Mouse (Mus musculus): ENCODE results near the gene Tnik. TPM values are rescaled to one million over a fixed set of nuclear protein-coding genes. Genes with fewer than 3 reads are reported as not detected.

Tnik gene
- polyA plus RNA-seq, 1 experiment: 0.21 TPM

DNA sequence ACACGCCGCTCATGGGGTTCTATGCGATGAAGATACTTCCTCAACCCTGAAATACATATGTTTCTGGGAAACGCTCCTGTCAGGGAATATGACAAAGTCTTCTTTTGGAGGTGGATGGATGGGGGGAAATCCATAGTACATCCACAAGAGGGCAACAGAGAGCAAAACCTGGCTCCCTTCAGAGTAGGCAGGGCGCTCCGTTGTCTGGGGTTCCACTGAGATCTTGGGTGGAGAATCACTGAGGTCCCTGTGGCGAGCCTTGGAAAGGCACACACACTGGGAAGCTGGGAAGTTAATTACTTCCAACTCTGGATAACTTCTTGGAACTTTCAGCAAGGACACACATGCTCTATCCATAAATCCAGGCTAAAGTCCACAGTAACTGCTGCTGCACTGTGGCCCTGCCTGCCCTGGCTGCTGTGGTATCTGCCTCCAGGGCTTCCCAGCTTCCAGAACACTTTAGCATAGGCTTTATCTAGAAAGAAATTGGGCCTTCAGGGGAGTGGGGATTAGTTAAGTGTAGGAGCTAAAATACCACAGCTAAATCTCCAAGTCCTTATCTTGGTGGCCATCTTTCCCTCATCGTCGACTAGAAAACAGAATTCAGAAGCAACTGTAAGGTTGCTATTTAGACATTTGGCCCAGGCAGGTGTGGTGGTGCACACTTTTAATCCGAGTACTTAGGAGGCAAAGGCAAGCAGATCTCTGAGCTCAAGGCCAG lies 299.8 kb downstream of the Tnik start:
- no peaks in the 10 kb centered on the region for H3K79me2 ChIP-seq (ENCODE audit: control insufficient read depth, insufficient read depth)
- no peak overlapping the region for H3K4me3 ChIP-seq (ENCODE audit: insufficient read depth, poor library complexity, severe bottlenecking)
- no peaks in the 10 kb centered on the region for H3K79me3 ChIP-seq (ENCODE audit: low read depth)
- TF ChIP-seq FOSL1 (IDR thresholded peaks at IDR 0.05; ENCODE audit: insufficient read depth, low read length, poor library complexity, severe bottlenecking): no peak
- TF ChIP-seq MYOD1 (IDR thresholded peaks at IDR 0.05; ENCODE audit: control insufficient read depth, insufficient read length, low read depth): no peak
- TF ChIP-seq MAX (IDR thresholded peaks at IDR 0.05): no peak
- TF ChIP-seq CTCF (IDR thresholded peaks at IDR 0.05; ENCODE audit: control insufficient read depth, insufficient read depth, insufficient read length): no peak
- no peak for TF ChIP-seq CEBPB (IDR thresholded peaks at IDR 0.05; ENCODE audit: low read depth)
- TF ChIP-seq MYOG (IDR thresholded peaks at IDR 0.05; ENCODE audit: control insufficient read depth, extremely low read depth, insufficient read length): no peak
- TF ChIP-seq USF1 (IDR thresholded peaks at IDR 0.05; ENCODE audit: low read depth): no peak
- no peaks in the 10 kb centered on the region for H3K36me3 ChIP-seq (ENCODE audit: control insufficient read depth, insufficient read depth)
- H3ac ChIP-seq (ENCODE audit: control insufficient read depth, insufficient read length, low read depth): no peak overlapping the region
- H3K27me3 ChIP-seq (ENCODE audit: control insufficient read depth, insufficient read depth, insufficient read length): no peaks in the 10 kb centered on the region

DNA sequence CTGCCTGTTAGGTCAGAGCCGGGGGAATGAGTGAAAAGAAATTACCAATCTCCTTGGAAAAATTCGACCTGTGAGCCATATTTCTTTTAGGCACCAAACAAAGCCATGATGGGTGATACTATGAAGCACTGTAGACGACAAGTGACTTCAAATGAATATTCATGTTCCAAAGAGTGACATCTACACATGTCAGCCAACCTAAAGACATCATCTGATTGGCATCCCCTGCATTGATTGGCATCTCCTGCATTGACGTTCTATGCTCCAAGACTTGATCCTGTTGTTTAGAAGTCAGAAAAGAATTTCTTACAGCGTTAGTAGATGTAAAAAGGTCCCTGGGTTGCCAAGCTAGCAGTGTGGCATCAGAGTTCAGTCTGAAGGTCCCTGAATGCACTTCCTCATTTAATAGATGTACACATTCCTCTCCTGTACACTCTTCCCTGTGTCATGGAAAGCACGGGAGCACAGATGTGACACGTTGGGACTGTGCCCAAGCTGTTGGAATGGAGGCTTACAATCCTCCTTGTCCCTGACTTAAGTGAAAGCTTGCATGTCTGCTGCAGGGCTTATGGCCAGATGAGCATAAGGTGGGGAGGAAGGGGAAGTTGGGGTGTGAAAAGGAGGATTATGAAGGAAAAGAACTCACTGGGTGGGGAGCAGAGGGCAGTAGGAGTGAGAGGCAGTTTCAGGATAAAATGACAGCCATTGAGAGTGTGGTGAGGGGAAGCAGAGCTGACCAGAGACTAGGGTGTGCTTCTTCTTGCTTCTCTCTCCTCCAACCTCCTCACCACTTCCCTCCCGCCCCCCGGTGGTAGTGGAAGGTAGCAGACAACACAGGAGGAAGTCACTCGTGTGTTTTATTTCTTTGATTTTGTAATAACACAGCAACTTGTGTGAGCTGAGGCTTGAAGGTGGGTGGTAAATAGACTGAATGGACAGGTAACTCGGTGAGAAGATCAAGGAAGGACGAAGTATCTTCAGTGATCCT lies 301.6 kb downstream of the Tnik start:
- no peak for TF ChIP-seq MYOG (IDR thresholded peaks at IDR 0.05; ENCODE audit: control insufficient read depth, extremely low read depth, insufficient read length)
- no peaks in the 10 kb centered on the region for H3K79me3 ChIP-seq (ENCODE audit: low read depth)
- no peaks in the 10 kb centered on the region for H3K36me3 ChIP-seq (ENCODE audit: control insufficient read depth, insufficient read depth)
- H3K79me2 ChIP-seq (ENCODE audit: control insufficient read depth, insufficient read depth): no peaks in the 10 kb centered on the region
- H3K4me3 ChIP-seq (ENCODE audit: insufficient read depth, poor library complexity, severe bottlenecking): no peak overlapping the region
- H3K27me3 ChIP-seq (ENCODE audit: control insufficient read depth, insufficient read depth, insufficient read length): no peaks in the 10 kb centered on the region
- no peak overlapping the region for H3ac ChIP-seq (ENCODE audit: control insufficient read depth, insufficient read length, low read depth)

DNA sequence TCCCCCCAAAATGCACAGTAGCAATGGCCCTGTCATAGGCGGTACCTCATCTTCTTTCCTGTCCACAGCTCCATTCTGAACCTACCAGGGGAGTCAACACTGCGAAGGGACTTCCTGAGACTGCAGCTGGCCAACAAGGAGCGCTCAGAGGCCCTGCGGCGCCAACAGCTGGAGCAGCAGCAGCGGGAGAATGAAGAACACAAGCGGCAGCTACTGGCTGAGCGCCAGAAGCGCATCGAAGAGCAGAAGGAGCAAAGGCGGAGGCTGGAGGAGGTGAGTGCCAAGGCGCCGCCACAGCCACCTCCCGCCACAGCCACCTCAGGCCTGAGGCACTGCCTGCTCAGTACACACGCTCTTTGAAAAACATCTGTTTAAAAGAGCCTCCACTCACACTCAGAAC lies 314.3 kb downstream of the Tnik start:
- no peaks in the 10 kb centered on the region for H3K36me3 ChIP-seq (ENCODE audit: control insufficient read depth, insufficient read depth)
- no peaks in the 10 kb centered on the region for H3K27me3 ChIP-seq (ENCODE audit: control insufficient read depth, insufficient read depth, insufficient read length)
- H3ac ChIP-seq (ENCODE audit: control insufficient read depth, insufficient read length, low read depth): no peak overlapping the region
- TF ChIP-seq USF1 (IDR thresholded peaks at IDR 0.05; ENCODE audit: low read depth) (no peak), CEBPB (IDR thresholded peaks at IDR 0.05; ENCODE audit: low read depth) (no peak), MAX (IDR thresholded peaks at IDR 0.05) (no peak), FOSL1 (IDR thresholded peaks at IDR 0.05; ENCODE audit: insufficient read depth, low read length, poor library complexity, severe bottlenecking) (no peak), CTCF (IDR thresholded peaks at IDR 0.05; ENCODE audit: control insufficient read depth, insufficient read depth, insufficient read length) (no peak), MYOG (IDR thresholded peaks at IDR 0.05; ENCODE audit: control insufficient read depth, extremely low read depth, insufficient read length) (no peak), MYOD1 (IDR thresholded peaks at IDR 0.05; ENCODE audit: control insufficient read depth, insufficient read length, low read depth) (no peak)
- H3K79me2 ChIP-seq (ENCODE audit: control insufficient read depth, insufficient read depth): no peaks in the 10 kb centered on the region
- H3K4me3 ChIP-seq (ENCODE audit: insufficient read depth, poor library complexity, severe bottlenecking): no peak overlapping the region
- H3K79me3 ChIP-seq (ENCODE audit: low read depth): no peaks in the 10 kb centered on the region

DNA sequence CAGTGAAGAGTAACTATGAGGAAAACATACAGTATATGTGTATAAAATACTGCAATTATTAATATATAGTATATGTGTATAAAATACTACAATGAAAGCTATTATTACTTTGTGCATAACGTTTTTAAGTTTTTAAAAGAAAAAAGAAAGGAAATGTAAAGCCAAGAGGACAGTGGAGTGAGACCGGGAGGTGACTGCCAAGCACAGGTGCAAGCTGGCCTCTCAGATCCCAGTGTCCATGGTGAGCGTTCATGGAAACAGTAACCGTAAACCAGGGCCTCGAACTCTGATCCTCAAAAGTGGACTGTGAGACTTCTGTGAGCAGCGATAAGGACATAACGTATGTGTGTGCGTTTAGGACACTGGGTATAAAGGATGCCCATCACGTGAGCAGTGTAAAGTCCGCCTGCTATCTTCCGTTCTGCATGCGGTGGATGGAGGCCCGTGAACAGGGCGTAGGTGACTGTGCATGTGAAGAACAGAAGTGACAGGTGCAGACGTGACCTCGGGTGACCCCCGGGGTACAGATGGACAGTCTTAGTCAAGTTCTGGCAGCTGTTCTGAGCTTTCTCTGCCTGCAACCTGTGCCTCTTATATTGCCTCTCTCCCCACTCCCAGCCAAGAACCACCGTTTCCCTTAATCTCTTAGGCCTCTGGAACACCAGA lies 316.1 kb downstream of the Tnik start:
- H3K27me3 ChIP-seq (ENCODE audit: control insufficient read depth, insufficient read depth, insufficient read length): peaks cover 3% of the 10 kb centered on the region
- TF ChIP-seq USF1 (IDR thresholded peaks at IDR 0.05; ENCODE audit: low read depth) (no peak), CEBPB (IDR thresholded peaks at IDR 0.05; ENCODE audit: low read depth) (no peak), MYOG (IDR thresholded peaks at IDR 0.05; ENCODE audit: control insufficient read depth, extremely low read depth, insufficient read length) (no peak), MAX (IDR thresholded peaks at IDR 0.05) (no peak), FOSL1 (IDR thresholded peaks at IDR 0.05; ENCODE audit: insufficient read depth, low read length, poor library complexity, severe bottlenecking) (no peak), CTCF (IDR thresholded peaks at IDR 0.05; ENCODE audit: control insufficient read depth, insufficient read depth, insufficient read length) (no peak), MYOD1 (IDR thresholded peaks at IDR 0.05; ENCODE audit: control insufficient read depth, insufficient read length, low read depth) (no peak)
- no peaks in the 10 kb centered on the region for H3K79me2 ChIP-seq (ENCODE audit: control insufficient read depth, insufficient read depth)

DNA sequence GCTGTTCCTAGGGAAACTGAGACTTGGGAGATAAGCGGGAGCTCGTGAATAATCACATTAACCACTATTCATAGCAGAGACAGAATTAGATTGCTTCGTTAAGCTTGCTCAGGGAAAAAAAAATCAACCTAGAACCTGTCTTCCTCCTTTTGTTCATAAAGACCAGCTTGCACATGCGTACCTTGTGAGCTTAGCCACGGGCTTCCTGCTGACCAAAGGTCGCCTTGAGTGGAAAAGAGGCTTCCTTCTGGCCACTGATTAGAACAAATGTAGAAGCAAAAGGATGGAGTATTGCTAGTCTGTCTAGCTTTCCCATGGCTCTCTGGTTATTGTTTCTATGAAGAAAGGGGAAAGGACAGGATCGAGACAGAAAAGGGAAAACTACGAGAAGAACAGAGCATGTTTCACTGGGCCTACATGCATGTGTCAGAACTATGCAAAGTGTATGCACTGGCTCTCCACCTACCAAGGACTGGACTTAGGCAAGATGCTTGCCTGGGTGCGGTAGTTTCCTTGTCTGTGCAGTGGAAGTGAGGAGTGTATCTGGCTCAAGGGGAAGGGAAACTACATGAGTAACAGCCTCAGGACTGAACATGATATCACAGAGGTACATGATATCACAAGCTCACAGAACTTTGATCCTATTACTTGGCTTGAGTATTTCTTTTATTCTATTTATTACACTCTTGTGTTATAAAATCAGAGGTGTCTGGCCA lies 322.9 kb downstream of the Tnik start:
- Histone ChIP-seq H3K36me3 (ENCODE audit: control insufficient read depth, insufficient read depth) (no peaks in the 10 kb centered on the region), H3K79me2 (ENCODE audit: control insufficient read depth, insufficient read depth) (no peaks in the 10 kb centered on the region), H3K79me3 (ENCODE audit: low read depth) (no peaks in the 10 kb centered on the region), H3K4me3 (ENCODE audit: insufficient read depth, poor library complexity, severe bottlenecking) (no peak overlapping the region), H3ac (ENCODE audit: control insufficient read depth, insufficient read length, low read depth) (no peak overlapping the region), H3K27me3 (ENCODE audit: control insufficient read depth, insufficient read depth, insufficient read length) (peaks cover 3% of the 10 kb centered on the region)
- TF ChIP-seq CTCF (IDR thresholded peaks at IDR 0.05; ENCODE audit: control insufficient read depth, insufficient read depth, insufficient read length): no peak
- no peak for TF ChIP-seq FOSL1 (IDR thresholded peaks at IDR 0.05; ENCODE audit: insufficient read depth, low read length, poor library complexity, severe bottlenecking)
- TF ChIP-seq USF1 (IDR thresholded peaks at IDR 0.05; ENCODE audit: low read depth): no peak
- TF ChIP-seq MYOD1 (IDR thresholded peaks at IDR 0.05; ENCODE audit: control insufficient read depth, insufficient read length, low read depth): no peak
- TF ChIP-seq CEBPB (IDR thresholded peaks at IDR 0.05; ENCODE audit: low read depth): no peak
- TF ChIP-seq MYOG (IDR thresholded peaks at IDR 0.05; ENCODE audit: control insufficient read depth, extremely low read depth, insufficient read length): no peak
- no peak for TF ChIP-seq MAX (IDR thresholded peaks at IDR 0.05)

More for the DNA sequence above, 316.1 kb downstream of the Tnik start:
- Histone ChIP-seq H3K4me3 (ENCODE audit: insufficient read depth, poor library complexity, severe bottlenecking) (no peak overlapping the region), H3ac (ENCODE audit: control insufficient read depth, insufficient read length, low read depth) (no peak overlapping the region), H3K79me3 (ENCODE audit: low read depth) (no peaks in the 10 kb centered on the region), H3K36me3 (ENCODE audit: control insufficient read depth, insufficient read depth) (no peaks in the 10 kb centered on the region)

All from C2C12 (cell line).